Mouse (Mus musculus) G1E (cell line): ENCODE measurements at regions not wholly inside any gene's neighbourhood (a gene's known extent, or its start where the extent isn't known, plus 50 kb on each side); places are given as distances from the start of the nearest gene placed in this dataset.

Experiments used
- CTCF ChIP-seq: IDR thresholded peaks from 2 replicates; pipeline ENCODE4 v1.5.1; 2012; ENCODE audit warnings: low read depth, low read length, inconsistent platforms, mixed read lengths
- GATA1 ChIP-seq: IDR thresholded peaks from 2 replicates; pipeline ENCODE4 v1.6.1; 2012; ENCODE audit warnings: borderline replicate concordance, low read length, inconsistent platforms, mixed read lengths
- POLR2AphosphoS5 ChIP-seq: IDR thresholded peaks from 2 replicates; pipeline ENCODE4 v1.6.1; 2012; ENCODE audit warnings: low read depth, low read length, inconsistent platforms; ENCODE audit not compliant: insufficient replicate concordance

DNA sequence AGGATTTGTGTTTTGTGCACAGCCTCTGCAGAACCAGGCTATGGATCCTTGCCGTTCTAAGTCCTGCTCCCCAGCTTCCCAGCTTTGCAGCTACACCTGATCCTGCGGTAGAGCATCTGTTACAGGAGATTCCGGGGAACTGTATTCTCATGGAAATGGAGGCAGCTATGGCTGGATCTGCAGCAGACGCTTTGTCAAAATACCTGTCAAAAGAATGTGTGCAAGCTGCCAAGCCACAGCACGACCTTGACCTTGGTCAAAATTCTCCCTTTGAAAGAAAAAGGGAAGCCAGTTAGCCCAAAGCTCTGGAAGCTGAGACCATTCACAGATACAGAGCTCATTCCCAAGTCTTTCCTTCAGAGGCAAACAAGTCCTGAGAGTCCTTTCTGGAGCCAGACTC lies 255.3 kb downstream of the Med13l start:
- TF ChIP-seq CTCF (no peak), GATA1 (no peak), POLR2AphosphoS5 (no peak)
